Mouse (Mus musculus) G1E (cell line): ENCODE data around the gene Idh3b.

Experiments
- CTCF ChIP-seq: IDR thresholded peaks from 2 replicates; pipeline ENCODE4 v1.5.1; 2012; ENCODE audit warnings: low read depth, low read length, inconsistent platforms, mixed read lengths
- GATA1 ChIP-seq: IDR thresholded peaks from 2 replicates; pipeline ENCODE4 v1.6.1; 2012; ENCODE audit warnings: borderline replicate concordance, low read length, inconsistent platforms, mixed read lengths
- GATA2 ChIP-seq: IDR thresholded peaks from 2 replicates; pipeline ENCODE4 v1.6.1; 2012; ENCODE audit warnings: low read depth, low read length, inconsistent platforms, borderline replicate concordance
- TAL1 ChIP-seq: conservative IDR thresholded peaks from 2 replicates; pipeline ENCODE4 v1.6.1; 2012; ENCODE audit warnings: low read depth, low read length, inconsistent platforms, mixed read lengths

DNA sequence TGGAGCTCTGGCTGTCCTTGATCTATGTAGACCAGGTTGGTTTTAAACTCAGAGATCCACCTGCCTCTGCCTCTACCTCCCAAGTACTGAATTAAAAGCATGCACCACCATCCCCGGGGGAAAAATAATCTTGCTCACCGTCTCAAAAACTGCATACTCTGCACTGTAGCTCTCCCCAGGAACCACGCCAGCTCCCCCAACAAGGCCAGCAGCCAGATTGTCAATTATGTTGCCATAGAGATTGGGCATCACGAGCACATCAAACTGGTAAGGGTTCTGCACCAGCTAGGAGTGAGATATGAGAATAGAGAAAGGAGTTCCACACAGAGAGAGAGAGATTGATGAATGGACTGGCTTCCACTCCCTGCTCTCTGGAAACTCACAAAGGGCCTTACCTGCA lies 3.5 kb downstream of the Idh3b start:
- TF ChIP-seq GATA1 = no peak
- TF ChIP-seq CTCF = no peak
- TF ChIP-seq GATA2 = no peak
- TF ChIP-seq TAL1 = no peak
